Mouse (Mus musculus): ENCODE data around the gene Coro1c.

The Coro1c gene

GRCm38 (mm10) chr5:113908592-113909441, at the start of gene Coro1c:
Gene Coro1c (minus strand): TSS chr5:113908758.
- peak; percentile 96 for DNase-seq (ENCODE audit: low spot score)

GRCm38 (mm10) chr5:113956510-113956909, 48.0 kb upstream of the Coro1c start:
- DNase-seq (ENCODE audit: low spot score): peak; percentile 40

- no peak for DNase-seq (ENCODE audit: low spot score)
Observed at GRCm38 (mm10) chr5:113955691-113956090, 47.1 kb upstream of the Coro1c start.

GRCm38 (mm10) chr5:113955281-113955680, 46.7 kb upstream of the Coro1c start:
- no peak for DNase-seq (ENCODE audit: low spot score)

GRCm38 (mm10) chr5:113954421-113954820, 45.9 kb upstream of the Coro1c start:
- peak; percentile 58 for DNase-seq (ENCODE audit: low spot score)

- no peak for DNase-seq (ENCODE audit: low spot score)
Observed at GRCm38 (mm10) chr5:113952519-113952918, 44.0 kb upstream of the Coro1c start.

GRCm38 (mm10) chr5:113951693-113952071, 43.1 kb upstream of the Coro1c start:
- no peak for DNase-seq (ENCODE audit: low spot score)

GRCm38 (mm10) chr5:113950786-113951692, 42.5 kb upstream of the Coro1c start:
- DNase-seq (ENCODE audit: low spot score): no peak

GRCm38 (mm10) chr5:113950133-113950532, 41.6 kb upstream of the Coro1c start:
- DNase-seq (ENCODE audit: low spot score): no peak

GRCm38 (mm10) chr5:113947280-113947679, 38.7 kb upstream of the Coro1c start:
- no peak for DNase-seq (ENCODE audit: low spot score)

- DNase-seq (ENCODE audit: low spot score): peak; percentile 32
Observed at GRCm38 (mm10) chr5:113945126-113945525, 36.6 kb upstream of the Coro1c start.

GRCm38 (mm10) chr5:113943328-113943727, 34.8 kb upstream of the Coro1c start:
- no peak for DNase-seq (ENCODE audit: low spot score)

- no peak for DNase-seq (ENCODE audit: low spot score)
Observed at GRCm38 (mm10) chr5:113942580-113942979, 34.0 kb upstream of the Coro1c start.

- no peak for DNase-seq (ENCODE audit: low spot score)
Observed at GRCm38 (mm10) chr5:113939263-113939900, 30.8 kb upstream of the Coro1c start.

GRCm38 (mm10) chr5:113937650-113938049, 29.1 kb upstream of the Coro1c start:
- DNase-seq (ENCODE audit: low spot score): no peak

- no peak for DNase-seq (ENCODE audit: low spot score)
Observed at GRCm38 (mm10) chr5:113933889-113934288, 25.3 kb upstream of the Coro1c start.

GRCm38 (mm10) chr5:113933480-113933879, 24.9 kb upstream of the Coro1c start:
- DNase-seq (ENCODE audit: low spot score): no peak

GRCm38 (mm10) chr5:113932310-113932709, 23.8 kb upstream of the Coro1c start:
- no peak for DNase-seq (ENCODE audit: low spot score)

GRCm38 (mm10) chr5:113930648-113931609, 22.4 kb upstream of the Coro1c start:
- no peak for DNase-seq (ENCODE audit: low spot score)

GRCm38 (mm10) chr5:113929950-113930647, 21.5 kb upstream of the Coro1c start:
- DNase-seq (ENCODE audit: low spot score): no peak

GRCm38 (mm10) chr5:113929526-113929925, 21.0 kb upstream of the Coro1c start:
- no peak for DNase-seq (ENCODE audit: low spot score)
